In the genomic region with DNA sequence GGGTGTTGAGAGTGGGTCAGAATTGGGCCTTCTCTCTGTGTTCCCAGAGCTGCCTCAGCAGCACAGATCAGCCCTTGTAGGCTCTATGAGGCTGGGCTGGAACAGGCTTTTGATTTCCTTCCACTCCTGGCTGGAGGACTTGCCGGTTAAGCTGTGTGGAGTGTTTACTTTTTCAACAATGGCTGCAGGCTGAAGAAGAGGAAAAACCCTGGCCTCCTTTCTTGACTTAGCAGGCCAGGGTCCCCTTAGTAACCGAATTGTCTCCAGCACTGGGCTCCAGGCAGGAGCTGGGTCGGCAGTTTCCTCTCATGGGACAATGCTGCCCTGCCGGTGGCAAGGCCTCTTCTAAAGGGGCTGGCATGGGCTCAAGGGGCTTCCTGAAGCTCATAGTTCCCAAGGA, we compare ENCODE assay signal across 10 mouse cellular contexts.
A peak's percentile ranks its signal among the peaks of the same experiment; 100 is the strongest.
DNase-seq lines count a peak whose midpoint lies in the region; ATAC-seq lines count a peak whose summit lies in the region.
"Had no signal": no experiment of that assay in that cellular context is flagged by ENCODE, and none has a peak within 500 bp of the region (broad histone marks: within the 10 kb centered on the region; RNA-seq: fewer than 3 reads in every experiment).

No protein-coding gene starts in this region.

- ATAC-seq in embryonic facial prominence, embryonic 13.5 days (ENCODE audit: insufficient number of reproducible peaks, insufficient read depth, low FRiP score, low TSS enrichment, low read depth), result no peak

- H3K36me3 ChIP-seq in heart, embryonic 10.5 days, result no peaks in the 10 kb centered on the region; the same call in 1 of the 2 replicates
- peaks cover 10% of the 10 kb centered on the region; the same call in 1 of the 2 replicates for H3K36me3 ChIP-seq in embryonic facial prominence, embryonic 13.5 days

- 0 out of 2 replicates have a peak overlapping the region, but pooled peaks have one; percentile 17 for H3K27ac ChIP-seq in heart, embryonic 10.5 days
- H3K27ac ChIP-seq in embryonic facial prominence, embryonic 13.5 days, result 0 out of 2 replicates have a peak overlapping the region, but pooled peaks have one; percentile 7
- H3K27ac ChIP-seq: limb, embryonic 15.5 days had no signal

- intact Hi-C loops in heart, postnatal 25 days (cut with DNase I), result no loop called here

- H3K4me3 ChIP-seq in heart, embryonic 10.5 days, result no peak overlapping the region
- no peak overlapping the region for H3K4me3 ChIP-seq in embryonic facial prominence, embryonic 13.5 days
- H3K4me3 ChIP-seq: limb, embryonic 15.5 days had no signal

- H3K9ac ChIP-seq in embryonic facial prominence, embryonic 13.5 days, result no peak overlapping the region
- H3K9ac ChIP-seq: limb, embryonic 15.5 days had no signal

- H3K9me3 ChIP-seq in heart, embryonic 10.5 days, result no peaks in the 10 kb centered on the region
- H3K9me3 ChIP-seq in embryonic facial prominence, embryonic 13.5 days, result no peaks in the 10 kb centered on the region
- H3K9me3 ChIP-seq: limb, embryonic 15.5 days had no signal

- 0 out of 2 replicates have a peak, but pooled peaks cover 8% of the 10 kb centered on the region for H3K4me1 ChIP-seq in heart, embryonic 10.5 days
- peaks cover 4% of the 10 kb centered on the region for H3K4me1 ChIP-seq in embryonic facial prominence, embryonic 13.5 days

- 37% methylated on average over 4 of the region's 4 CpGs for WGBS in heart, embryonic 10.5 days
- WGBS in embryonic facial prominence, embryonic 13.5 days, result 48% methylated on average over 4 of the region's 4 CpGs

- no peaks in the 10 kb centered on the region for H3K27me3 ChIP-seq in heart, embryonic 10.5 days (ENCODE audit: insufficient read depth, poor library complexity, severe bottlenecking)
- H3K27me3 ChIP-seq in embryonic facial prominence, embryonic 13.5 days, result no peaks in the 10 kb centered on the region
- H3K27me3 ChIP-seq: CH12.LX; limb, embryonic 15.5 days had no signal

- no peak for DNase-seq in heart, embryonic 10.5 days (ENCODE audit: low spot score)
- no peak for DNase-seq in heart, postnatal 25 days (ENCODE audit: low spot score)
- DNase-seq in heart, postnatal 4 days, result peak; percentile 10
- peak; percentile 73 for DNase-seq in lung, postnatal 36 days
- no peak for DNase-seq in urinary bladder, adult 2 months (ENCODE audit: low spot score)
- no peak for DNase-seq in spleen, postnatal 36 days (ENCODE audit: low spot score in 2 of 2)
- DNase-seq in adrenal gland, postnatal 4 days (ENCODE audit: low spot score in 2 of 2), result no peak

- H3K4me2 ChIP-seq in embryonic facial prominence, embryonic 13.5 days, result no peak overlapping the region
- H3K4me2 ChIP-seq: limb, embryonic 15.5 days had no signal

Comparison
In these comparisons a context has a peak if more than half of its experiments do, and no peak if none do; other contexts are left out.
1. DNase-seq: peak in heart, postnatal 4 days (single experiment) and lung, postnatal 36 days (single experiment); none in heart, embryonic 10.5 days (single experiment), heart, postnatal 25 days (single experiment), urinary bladder, adult 2 months (single experiment), spleen, postnatal 36 days (0 of 2) and adrenal gland, postnatal 4 days (0 of 2).